In the genomic region with DNA sequence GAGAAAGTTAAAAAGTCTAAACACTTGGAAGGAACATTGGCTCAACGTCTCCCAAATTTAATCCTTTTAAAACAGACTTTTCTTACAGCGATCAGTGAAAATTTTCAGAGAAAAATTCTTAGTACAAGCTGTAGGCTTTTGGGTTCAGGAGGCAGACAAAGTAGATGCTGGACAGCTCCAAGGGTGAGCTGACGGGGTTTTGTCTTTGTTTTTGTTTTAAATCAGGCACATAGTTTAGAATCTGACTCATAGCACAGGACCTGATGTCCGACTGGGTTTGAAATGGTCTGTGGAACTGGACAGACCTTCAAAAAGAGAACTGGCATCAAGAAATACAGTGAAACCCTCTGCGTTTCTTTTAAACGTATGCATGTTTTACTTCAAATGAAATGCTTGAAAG, we compare ENCODE assay signal across 23 mouse cellular contexts.
DNase-seq lines count a peak whose midpoint lies in the region; ATAC-seq and TF ChIP-seq lines count a peak whose summit lies in the region.
"Had no signal": no experiment of that assay in that cellular context is flagged by ENCODE, and none has a peak within 500 bp of the region (broad histone marks: within the 10 kb centered on the region; RNA-seq: fewer than 3 reads in every experiment).

No protein-coding gene starts in this region.

- H3K27ac ChIP-seq in kidney, postnatal 0 days = no peak overlapping the region
- no peak overlapping the region for H3K27ac ChIP-seq in kidney, embryonic 14.5 days (ENCODE audit: low read depth, low read length)
- H3K27ac ChIP-seq in kidney, embryonic 16.5 days (ENCODE audit: low read length) = no peak overlapping the region
- H3K27ac ChIP-seq: embryonic facial prominence, embryonic 12.5 days; heart, adult 2 months; hindbrain, embryonic 10.5 days; lung, embryonic 15.5 days; macrophage; midbrain, embryonic 12.5 days had no signal

- H3K36me3 ChIP-seq in kidney, postnatal 0 days (ENCODE audit: insufficient read depth, low read length) = no peaks in the 10 kb centered on the region
- H3K36me3 ChIP-seq in kidney, embryonic 14.5 days (ENCODE audit: control insufficient read depth, insufficient read depth, low read length) = peaks cover 7% of the 10 kb centered on the region; the same call in 1 of the 2 replicates
- H3K36me3 ChIP-seq in kidney, embryonic 16.5 days (ENCODE audit: insufficient read depth, low read length) = peaks cover 3% of the 10 kb centered on the region; the same call in 1 of the 2 replicates
- H3K36me3 ChIP-seq: hindbrain, embryonic 10.5 days; lung, embryonic 15.5 days; midbrain, embryonic 12.5 days had no signal

- no peaks in the 10 kb centered on the region for H3K9me3 ChIP-seq in kidney, postnatal 0 days (replicated peaks; ENCODE audit: low read length)
- no peaks in the 10 kb centered on the region for H3K9me3 ChIP-seq in kidney, embryonic 14.5 days (ENCODE audit: control insufficient read depth, low read length)
- H3K9me3 ChIP-seq in kidney, embryonic 16.5 days (ENCODE audit: low read length) = no peaks in the 10 kb centered on the region
- H3K9me3 ChIP-seq: embryonic facial prominence, embryonic 12.5 days; hindbrain, embryonic 10.5 days; lung, embryonic 15.5 days; midbrain, embryonic 12.5 days had no signal

- H3K4me3 ChIP-seq in kidney, postnatal 0 days (replicated peaks; ENCODE audit: low read depth, low read length) = no peak overlapping the region
- H3K4me3 ChIP-seq in kidney, embryonic 14.5 days (ENCODE audit: low read length) = no peak overlapping the region
- no peak overlapping the region for H3K4me3 ChIP-seq in kidney, embryonic 16.5 days (ENCODE audit: low read length)
- H3K4me3 ChIP-seq: embryonic facial prominence, embryonic 12.5 days; heart, adult 2 months; hindbrain, embryonic 10.5 days; lung, embryonic 15.5 days; midbrain, embryonic 12.5 days had no signal

- no peak overlapping the region for H3K4me2 ChIP-seq in kidney, postnatal 0 days (ENCODE audit: low read length)
- H3K4me2 ChIP-seq in kidney, embryonic 14.5 days (replicated peaks; ENCODE audit: low read depth, low read length) = no peak overlapping the region
- H3K4me2 ChIP-seq in kidney, embryonic 16.5 days (replicated peaks; ENCODE audit: low read depth, low read length) = no peak overlapping the region
- H3K4me2 ChIP-seq: embryonic facial prominence, embryonic 12.5 days; liver, embryonic 11.5 days; lung, embryonic 15.5 days; midbrain, embryonic 12.5 days had no signal

- no peaks in the 10 kb centered on the region for H3K27me3 ChIP-seq in kidney, postnatal 0 days (ENCODE audit: insufficient read depth, low read length)
- H3K27me3 ChIP-seq in kidney, embryonic 14.5 days (ENCODE audit: control insufficient read depth, insufficient read depth, low read length) = no peaks in the 10 kb centered on the region
- no peaks in the 10 kb centered on the region for H3K27me3 ChIP-seq in kidney, embryonic 16.5 days (ENCODE audit: insufficient read depth, low read length)
- H3K27me3 ChIP-seq: CH12.LX; embryonic facial prominence, embryonic 12.5 days; lung, embryonic 15.5 days; midbrain, embryonic 12.5 days had no signal

- DNase-seq in adrenal gland, adult (ENCODE audit: inconsistent age in 2 of 2, low spot score in 1 of 2) = peak; percentile 8 to 47
- no peak for DNase-seq in adrenal gland, postnatal 4 days (ENCODE audit: low spot score in 2 of 2)
- peak; percentile 15 for DNase-seq in kidney, postnatal 0 days (ENCODE audit: low spot score)
- DNase-seq in Muller cell, postnatal 12 days (ENCODE audit: inconsistent ontology term) = peak; percentile 66
- peak; percentile 6 for DNase-seq in mesoderm, embryonic 11.5 days (ENCODE audit: low read depth, low spot score)
- DNase-seq in cerebellum, postnatal 36 days = no peak
- DNase-seq: cerebellum, adult 9-10 months; forebrain, postnatal 0 days; heart, adult 2 months; kidney, adult 9 months; layer of hippocampus, postnatal 36 days; spleen, adult 18-20 months; thymus, adult 2 months had no signal

- TF ChIP-seq CTCF in kidney, postnatal 0 days (IDR thresholded peaks at IDR 0.05; ENCODE audit: low read depth) = no peak

- 52% methylated on average over 6 of the region's 6 CpGs for WGBS in kidney, postnatal 0 days
- 57% methylated on average over 6 of the region's 6 CpGs for WGBS in kidney, embryonic 14.5 days
- 58% methylated on average over 6 of the region's 6 CpGs for WGBS in kidney, embryonic 16.5 days

- ATAC-seq in kidney, postnatal 0 days (replicated peaks; ENCODE audit: low FRiP score, low read depth) = no peak
- ATAC-seq in kidney, embryonic 14.5 days (ENCODE audit: low FRiP score, low TSS enrichment) = no peak
- no peak for ATAC-seq in kidney, embryonic 16.5 days (ENCODE audit: low FRiP score, low TSS enrichment)
- ATAC-seq: forebrain, postnatal 0 days; inflammation-experienced regulatory T-cells, adult 6 months had no signal

- H3K9ac ChIP-seq in kidney, postnatal 0 days (ENCODE audit: low read depth, low read length) = no peak overlapping the region
- no peak overlapping the region for H3K9ac ChIP-seq in kidney, embryonic 14.5 days (ENCODE audit: low read depth, low read length)
- no peak overlapping the region for H3K9ac ChIP-seq in kidney, embryonic 16.5 days (replicated peaks; ENCODE audit: low read length)
- H3K9ac ChIP-seq: embryonic facial prominence, embryonic 12.5 days; forebrain, postnatal 0 days; lung, embryonic 15.5 days; midbrain, embryonic 12.5 days had no signal

- H3K4me1 ChIP-seq in kidney, postnatal 0 days (replicated peaks; ENCODE audit: insufficient read depth, low read length) = no peaks in the 10 kb centered on the region
- no peaks in the 10 kb centered on the region for H3K4me1 ChIP-seq in kidney, embryonic 14.5 days (ENCODE audit: control insufficient read depth, insufficient read depth, low read length)
- no peaks in the 10 kb centered on the region for H3K4me1 ChIP-seq in kidney, embryonic 16.5 days (ENCODE audit: insufficient read depth, low read length)
- H3K4me1 ChIP-seq: embryonic facial prominence, embryonic 12.5 days; hindbrain, embryonic 10.5 days; lung, embryonic 15.5 days; midbrain, embryonic 12.5 days had no signal

Comparison
In these comparisons a context has a peak if more than half of its experiments do, and no peak if none do; other contexts are left out.
1. DNase-seq: peak in adrenal gland, adult (2 of 2), kidney, postnatal 0 days (single experiment), Muller cell, postnatal 12 days (single experiment) and mesoderm, embryonic 11.5 days (single experiment); none in adrenal gland, postnatal 4 days (0 of 2) and cerebellum, postnatal 36 days (0 of 2).